Mouse (Mus musculus) gastrocnemius, postnatal 10 days (tissue): ENCODE measurements around the gene Pan2. TPM values are rescaled to one million over a fixed set of nuclear protein-coding genes. Genes with fewer than 3 reads are reported as not detected.
A peak's percentile ranks its signal among the peaks of the same experiment; 100 is the strongest.

Source experiments
- DNase-seq: peaks from one replicate; pipeline ENCODE4 v3.0.0; 2021; ENCODE audit warnings: mixed read lengths
- total RNA-seq, 2 experiments: library from RNA; stranded (reverse); gene quantifications; 2 replicates each; pipeline ENCODE4 v1.2.3; 2021

Pan2 gene
- total RNA-seq, 2 experiments from 2014 or later = 10.0 to 13.9 TPM

- no peak for DNase-seq
Measured at GRCm38 (mm10) chr10:128336597-128336996, 33.5 kb downstream of the Pan2 start.

- peak; percentile 97 for DNase-seq
Measured at GRCm38 (mm10) chr10:128337306-128338181, 34.4 kb downstream of the Pan2 start, which contains the start of gene Cs. Gene Cs (plus strand): TSS chr10:128337734.

- DNase-seq = no peak
Measured at GRCm38 (mm10) chr10:128338415-128338814, 35.3 kb downstream of the Pan2 start.

- no peak for DNase-seq
Measured at GRCm38 (mm10) chr10:128338948-128339347, 35.8 kb downstream of the Pan2 start.

GRCm38 (mm10) chr10:128340257-128340656, 37.1 kb downstream of the Pan2 start:
- no peak for DNase-seq

GRCm38 (mm10) chr10:128343436-128343835, 40.3 kb downstream of the Pan2 start:
- no peak for DNase-seq

- DNase-seq = peak; percentile 60
Measured at GRCm38 (mm10) chr10:128344568-128345275, 41.6 kb downstream of the Pan2 start.

- DNase-seq = no peak
Measured at GRCm38 (mm10) chr10:128347541-128347940, 44.4 kb downstream of the Pan2 start.

- DNase-seq = peak; percentile 62
Measured at GRCm38 (mm10) chr10:128358796-128359195, 55.7 kb downstream of the Pan2 start.

GRCm38 (mm10) chr10:128359226-128359625, 56.1 kb downstream of the Pan2 start:
- no peak for DNase-seq

GRCm38 (mm10) chr10:128361836-128362235, 58.7 kb downstream of the Pan2 start:
- DNase-seq = no peak

- no peak for DNase-seq
Measured at GRCm38 (mm10) chr10:128362568-128362967, 59.4 kb downstream of the Pan2 start.

- DNase-seq = no peak
Measured at GRCm38 (mm10) chr10:128367899-128368401, 64.8 kb downstream of the Pan2 start.

- DNase-seq = peak; percentile 89
Measured at GRCm38 (mm10) chr10:128368402-128369217, 65.5 kb downstream of the Pan2 start, which contains the start of gene Coq10a. Gene Coq10a (minus strand): TSS chr10:128368997.

GRCm38 (mm10) chr10:128369218-128369543, 66.0 kb downstream of the Pan2 start:
- DNase-seq = no peak

GRCm38 (mm10) chr10:128369599-128369998, 66.5 kb downstream of the Pan2 start:
- no peak for DNase-seq

GRCm38 (mm10) chr10:128370021-128370420, 66.9 kb downstream of the Pan2 start:
- DNase-seq = no peak

GRCm38 (mm10) chr10:128370601-128371000, 67.5 kb downstream of the Pan2 start:
- no peak for DNase-seq
